11 mouse cellular contexts compared by ENCODE assay signal in genomic region chr1:75901146-75901545, GRCm38 (mm10).
DNase-seq lines count a peak whose midpoint lies in the region; ATAC-seq and TF ChIP-seq lines count a peak whose summit lies in the region.
"Had no signal": no experiment of that assay in that cellular context is flagged by ENCODE, and none has a peak within 500 bp of the region (broad histone marks: within the 10 kb centered on the region; RNA-seq: fewer than 3 reads in every experiment).

No protein-coding gene starts in this region.

- no peak for TF ChIP-seq POLR2A in cortical plate, adult 2 months (IDR thresholded peaks at IDR 0.05; ENCODE audit: extremely low read depth, insufficient read depth, low read length)

- WGBS in lung, embryonic 14.5 days, result 22% methylated on average over 1 of the region's 1 CpGs
- 13% methylated on average over 1 of the region's 1 CpGs for WGBS in midbrain, embryonic 14.5 days

- H3K27ac ChIP-seq in lung, embryonic 14.5 days (ENCODE audit: low read depth), result no peak overlapping the region
- H3K27ac ChIP-seq in cortical plate, adult 2 months (ENCODE audit: insufficient read depth, low read length), result no peak overlapping the region
- no peak overlapping the region for H3K27ac ChIP-seq in midbrain, embryonic 14.5 days (replicated peaks; ENCODE audit: low read depth, low read length)
- H3K27ac ChIP-seq: limb, embryonic 13.5 days had no signal

- no peak overlapping the region for H3K4me2 ChIP-seq in lung, embryonic 14.5 days
- no peak overlapping the region for H3K4me2 ChIP-seq in midbrain, embryonic 14.5 days (ENCODE audit: low read length)
- H3K4me2 ChIP-seq: limb, embryonic 13.5 days had no signal

- no peaks in the 10 kb centered on the region for H3K4me1 ChIP-seq in lung, embryonic 14.5 days (ENCODE audit: insufficient read depth)
- peaks cover 2% of the 10 kb centered on the region; the same call in 1 of the 2 replicates for H3K4me1 ChIP-seq in cortical plate, adult 2 months (ENCODE audit: control insufficient read depth, insufficient read depth, low read length)
- peaks cover 8% of the 10 kb centered on the region; the same call in 1 of the 2 replicates for H3K4me1 ChIP-seq in midbrain, embryonic 14.5 days (ENCODE audit: control insufficient read depth, insufficient read depth, low read length)
- H3K4me1 ChIP-seq: limb, embryonic 13.5 days had no signal

- H3K4me3 ChIP-seq in lung, embryonic 14.5 days (ENCODE audit: low read depth, low read length), result no peak overlapping the region
- no peak overlapping the region for H3K4me3 ChIP-seq in cortical plate, adult 2 months (ENCODE audit: insufficient read depth, low read length)
- H3K4me3 ChIP-seq in midbrain, embryonic 14.5 days (replicated peaks; ENCODE audit: low read depth, low read length), result no peak overlapping the region
- H3K4me3 ChIP-seq: limb, embryonic 13.5 days had no signal

- H3K27me3 ChIP-seq in lung, embryonic 14.5 days (ENCODE audit: insufficient read depth, low read length), result no peaks in the 10 kb centered on the region
- no peaks in the 10 kb centered on the region for H3K27me3 ChIP-seq in midbrain, embryonic 14.5 days (ENCODE audit: control insufficient read depth, insufficient read depth, low read length)
- H3K27me3 ChIP-seq: limb, embryonic 13.5 days had no signal

- 0 out of 2 replicates have a peak, but pooled peaks have one; percentile 9 for TF ChIP-seq CTCF in lung, embryonic 14.5 days (IDR thresholded peaks at IDR 0.05; ENCODE audit: low read depth)
- TF ChIP-seq CTCF in cortical plate, adult 2 months (IDR thresholded peaks at IDR 0.05; ENCODE audit: extremely low read depth, insufficient read depth, low read length), result 0 out of 2 replicates have a peak, but pooled peaks have one; percentile 11

- ATAC-seq in frontal cortex, adult (ENCODE audit: low TSS enrichment), result 0 out of 2 replicates have a peak, but pooled peaks have one; percentile 31
- no peak for ATAC-seq in lung, embryonic 14.5 days (ENCODE audit: insufficient read depth)
- ATAC-seq in midbrain, embryonic 14.5 days (ENCODE audit: low FRiP score, low TSS enrichment), result no peak
- ATAC-seq: inflammation-experienced regulatory T-cells, adult 6 months had no signal

- H3K9me3 ChIP-seq in lung, embryonic 14.5 days (ENCODE audit: low read depth, low read length), result no peaks in the 10 kb centered on the region
- no peaks in the 10 kb centered on the region for H3K9me3 ChIP-seq in midbrain, embryonic 14.5 days (ENCODE audit: control insufficient read depth, low read length)
- H3K9me3 ChIP-seq: limb, embryonic 13.5 days had no signal

- no peaks in the 10 kb centered on the region for H3K36me3 ChIP-seq in lung, embryonic 14.5 days (ENCODE audit: insufficient read depth)
- no peaks in the 10 kb centered on the region for H3K36me3 ChIP-seq in midbrain, embryonic 14.5 days (ENCODE audit: control insufficient read depth, insufficient read depth, low read length)
- H3K36me3 ChIP-seq: limb, embryonic 13.5 days had no signal

- no peak for DNase-seq in frontal cortex, postnatal 14 days (ENCODE audit: low spot score in 2 of 2)
- DNase-seq in lung, embryonic 14.5 days, result no peak
- no peak for DNase-seq in lung, postnatal 14 days
- peak; percentile 47 for DNase-seq in midbrain, embryonic 14.5 days
- no peak for DNase-seq in urinary bladder, postnatal 10 days (ENCODE audit: low spot score)
- DNase-seq in cerebellum, adult 18-20 months, result no peak
- DNase-seq: adrenal gland, postnatal 14 days had no signal

- H3K9ac ChIP-seq in lung, embryonic 14.5 days, result no peak overlapping the region
- no peak overlapping the region for H3K9ac ChIP-seq in midbrain, embryonic 14.5 days (replicated peaks; ENCODE audit: low read length)
- H3K9ac ChIP-seq: limb, embryonic 13.5 days had no signal
